Mouse (Mus musculus) liver, postnatal 0 days (tissue): ENCODE data around the gene Fnip2.

Experiments
- CTCF ChIP-seq: sonication (generic); IDR thresholded peaks from 2 replicates; pipeline ENCODE4 v1.5.1; 2016; ENCODE audit warnings: antibody characterized with exemption, low read depth
- EP300 ChIP-seq: IDR thresholded peaks from 2 replicates; pipeline ENCODE4 v1.6.1; 2016; ENCODE audit warnings: antibody characterized with exemption, low read depth, mild to moderate bottlenecking

DNA sequence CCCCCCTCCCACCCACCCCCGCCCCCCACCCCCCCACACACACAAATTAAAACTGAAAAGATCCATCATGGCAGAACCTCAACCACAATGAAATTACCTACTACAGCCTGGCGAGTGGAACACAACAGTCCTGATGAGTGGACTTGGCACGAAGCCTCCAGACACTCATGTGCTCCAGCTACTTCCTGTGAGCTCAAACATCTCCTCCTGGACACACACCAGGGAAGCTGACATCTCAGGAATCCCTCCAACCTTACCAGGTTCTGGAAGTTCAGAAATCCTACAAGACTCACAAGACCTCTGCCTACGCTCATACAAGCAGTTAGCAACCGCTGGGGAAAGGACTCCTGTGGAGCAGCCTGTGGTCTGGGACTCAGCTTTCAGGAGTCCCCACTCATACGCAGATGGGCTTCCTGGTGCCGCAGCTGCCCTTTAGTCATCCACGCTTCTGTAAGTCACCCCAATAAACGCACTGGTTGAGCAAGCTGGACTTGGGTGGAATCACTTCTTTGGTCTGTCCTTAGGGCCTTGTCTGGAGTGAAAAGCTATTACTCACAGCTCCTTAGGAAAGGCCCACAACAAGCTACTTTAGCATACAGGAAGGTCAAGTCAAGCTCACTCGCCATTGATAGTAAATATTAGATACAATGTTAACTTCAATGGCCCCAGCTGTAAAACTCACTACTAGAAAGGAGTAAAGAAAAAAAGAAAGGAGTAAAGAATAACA lies 15.6 kb downstream of the Fnip2 start:
- TF ChIP-seq CTCF (no peak), EP300 (no peak)
